Mouse (Mus musculus): ENCODE results near the gene Pik3ip1. TPM values are rescaled to one million over a fixed set of nuclear protein-coding genes. Genes with fewer than 3 reads are reported as not detected.
A peak's percentile ranks its signal among the peaks of the same experiment; 100 is the strongest.

Pik3ip1 gene
- total RNA-seq, 2 experiments from 2014 or later = 8.0 to 12.7 TPM

DNA sequence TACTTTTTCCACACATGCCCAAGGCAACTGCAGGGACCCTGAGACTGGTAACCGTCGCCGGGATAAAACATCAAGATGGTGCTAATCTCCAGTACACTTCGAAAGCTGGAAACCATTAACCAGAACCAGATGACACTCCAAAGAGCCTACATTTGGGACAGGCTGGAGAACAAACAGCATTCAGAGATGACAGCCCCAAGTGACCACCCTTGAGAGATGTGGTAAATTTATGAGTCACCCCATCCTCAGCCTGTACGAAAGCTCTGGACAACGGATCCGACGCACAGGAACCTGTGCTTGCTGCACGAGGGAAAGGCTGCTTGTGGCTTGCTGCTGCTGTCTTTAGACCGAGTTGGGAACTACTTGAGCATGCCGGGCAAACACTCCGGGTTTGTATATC is 44.5 kb downstream of the Pik3ip1 start:
- no peak for DNase-seq

DNA sequence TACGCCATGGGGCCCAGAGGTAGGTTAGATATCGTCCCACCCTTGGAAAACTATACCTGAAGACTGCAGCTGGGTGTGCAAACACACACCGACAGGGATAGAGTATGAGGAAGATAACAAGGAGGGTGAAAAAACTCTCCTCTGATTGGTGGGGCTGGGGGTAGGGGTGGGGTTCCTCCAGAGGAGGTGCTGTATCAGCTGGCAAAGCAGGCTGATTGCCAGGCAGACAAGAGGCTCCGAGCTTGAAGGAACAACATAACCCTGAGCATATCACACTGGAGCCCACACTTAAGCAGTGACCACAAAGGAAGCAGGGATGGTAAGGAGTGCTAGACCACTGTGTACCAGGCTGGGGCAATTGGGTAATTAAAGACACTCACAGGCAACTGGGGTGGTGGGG is 49.2 kb downstream of the Pik3ip1 start:
- DNase-seq = no peak

DNA sequence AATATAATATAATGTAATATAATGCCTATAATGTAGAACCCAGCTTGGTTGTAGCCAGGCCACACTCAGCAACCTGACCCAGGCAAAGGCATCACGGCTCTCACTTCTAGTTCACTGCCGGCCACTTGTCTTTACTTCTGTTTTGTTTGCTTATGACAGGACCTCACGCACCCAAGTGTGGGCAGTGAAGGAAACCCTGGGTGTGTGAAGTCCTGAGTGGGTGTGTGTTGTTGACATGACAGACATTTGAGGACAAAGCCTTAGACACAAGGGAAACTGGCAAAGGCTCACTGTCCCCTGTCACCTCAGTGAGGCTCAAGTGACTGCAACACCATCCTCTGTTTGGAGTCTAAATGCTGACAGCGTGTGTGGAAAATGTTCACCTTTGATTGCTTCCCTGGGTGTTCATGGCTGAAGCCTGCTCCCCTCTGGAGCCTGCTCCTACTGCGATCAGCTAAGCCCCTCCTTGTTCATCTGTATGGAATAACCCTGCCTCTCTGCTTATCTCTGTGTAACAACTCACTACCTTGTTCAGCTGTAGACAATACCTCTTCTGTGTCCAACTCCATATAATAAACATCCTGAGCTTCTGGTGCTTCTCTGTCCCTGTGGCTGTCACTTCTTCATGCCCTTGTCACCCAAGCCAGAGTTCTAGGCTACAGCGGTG is 51.1 kb downstream of the Pik3ip1 start:
- no peak for DNase-seq

DNA sequence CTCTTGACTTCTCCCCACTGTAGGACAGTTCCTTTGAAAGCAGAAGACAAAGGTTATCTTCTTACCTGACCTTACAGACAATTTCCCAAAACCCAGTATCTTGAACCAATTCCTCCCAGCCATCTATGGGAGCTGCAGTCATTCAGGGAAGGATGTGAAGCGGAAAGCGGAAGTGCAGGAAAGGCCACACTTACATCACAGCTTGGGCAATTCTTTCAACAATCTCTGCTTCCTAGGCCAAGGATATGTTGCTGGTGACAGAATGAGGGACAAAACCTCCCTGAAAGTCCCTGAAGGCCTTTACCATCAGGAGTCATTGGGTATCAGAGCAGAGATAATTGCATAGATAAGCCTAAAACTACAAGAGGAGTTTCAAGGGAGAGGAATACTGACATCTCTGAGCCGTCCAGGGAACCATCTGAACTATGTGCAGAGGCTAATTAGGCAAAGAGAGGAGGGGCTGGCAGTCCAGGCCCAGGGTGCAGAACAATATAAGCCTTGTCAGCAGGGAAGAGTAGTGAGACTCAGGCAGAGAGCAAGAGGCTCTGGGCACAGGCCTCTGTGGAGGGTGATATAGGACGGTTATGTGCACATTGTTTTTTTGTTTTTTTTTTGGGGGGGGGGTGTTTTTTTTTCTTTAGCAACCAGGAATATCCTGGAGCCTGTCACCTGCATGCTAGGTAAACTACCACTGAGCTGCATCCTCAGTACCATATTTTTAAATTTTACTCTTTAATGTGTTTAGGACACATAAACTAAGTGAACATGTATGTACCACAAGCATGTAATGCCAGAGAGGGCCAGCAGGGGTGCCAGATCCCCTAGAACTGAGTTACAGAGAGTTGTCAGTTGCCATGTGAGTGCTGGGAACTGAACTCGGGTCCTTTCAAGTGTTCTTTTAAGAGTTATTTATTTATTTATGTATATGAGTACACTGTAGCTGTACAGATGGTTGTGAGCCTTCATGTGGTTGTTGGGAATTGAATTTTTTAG is 52.7 kb downstream of the Pik3ip1 start:
- DNase-seq = no peak

DNA sequence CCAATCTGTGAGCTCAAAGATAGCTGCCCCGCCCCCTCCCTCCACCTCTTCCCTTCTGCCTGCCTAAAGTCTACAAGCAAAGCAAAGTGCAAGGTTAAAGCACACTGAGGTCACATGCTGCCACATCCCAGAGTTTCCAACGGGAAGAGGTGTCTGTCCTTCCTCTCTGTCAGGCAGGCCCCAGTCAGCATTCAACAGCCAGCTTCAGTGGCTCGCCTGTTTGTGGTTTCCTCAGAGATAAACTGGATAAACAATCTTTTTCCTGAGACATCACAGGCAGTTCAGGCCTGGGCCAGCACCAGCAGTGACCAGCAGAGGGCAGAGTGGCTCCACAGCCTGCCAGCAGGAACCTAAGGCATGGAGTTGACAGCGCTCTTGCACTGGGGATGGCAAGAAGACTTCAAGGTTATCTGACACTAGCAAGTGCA is 56.8 kb downstream of the Pik3ip1 start:
- peak; percentile 91 to 92 for DNase-seq

DNA sequence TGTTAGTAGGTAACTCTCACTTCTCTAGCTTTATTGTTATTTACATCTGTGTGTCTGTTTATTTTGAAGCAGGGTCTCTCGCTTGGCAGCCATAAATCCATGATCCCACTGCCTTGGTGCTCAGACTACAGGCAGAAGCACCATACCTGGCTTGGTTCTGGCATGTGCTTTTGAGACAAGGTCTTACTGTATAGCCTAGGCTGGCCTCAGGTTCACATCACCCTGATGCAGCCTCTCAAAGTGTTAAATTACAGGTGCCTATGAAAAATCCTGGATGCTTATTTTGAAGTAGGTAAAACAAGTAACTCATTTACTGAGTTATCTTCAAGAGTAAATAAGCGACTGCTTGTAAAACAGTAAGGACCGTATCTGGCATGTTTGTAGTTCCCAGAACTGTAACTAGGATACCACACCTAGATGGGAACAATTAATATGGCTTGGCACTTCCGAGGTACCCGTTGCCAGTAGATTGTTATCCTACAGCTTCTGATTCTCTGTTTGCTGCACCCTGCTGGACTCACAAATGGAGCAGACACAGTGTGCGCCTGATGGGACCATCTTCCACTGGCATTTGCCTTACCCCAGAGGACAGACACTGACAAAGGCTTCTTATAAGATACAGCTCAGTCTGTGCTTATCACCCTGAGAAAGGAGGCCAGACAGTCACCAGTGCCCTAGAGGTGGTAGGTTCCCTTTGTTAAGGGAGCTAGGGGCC is 57.4 kb downstream of the Pik3ip1 start:
- no peak for DNase-seq

DNA sequence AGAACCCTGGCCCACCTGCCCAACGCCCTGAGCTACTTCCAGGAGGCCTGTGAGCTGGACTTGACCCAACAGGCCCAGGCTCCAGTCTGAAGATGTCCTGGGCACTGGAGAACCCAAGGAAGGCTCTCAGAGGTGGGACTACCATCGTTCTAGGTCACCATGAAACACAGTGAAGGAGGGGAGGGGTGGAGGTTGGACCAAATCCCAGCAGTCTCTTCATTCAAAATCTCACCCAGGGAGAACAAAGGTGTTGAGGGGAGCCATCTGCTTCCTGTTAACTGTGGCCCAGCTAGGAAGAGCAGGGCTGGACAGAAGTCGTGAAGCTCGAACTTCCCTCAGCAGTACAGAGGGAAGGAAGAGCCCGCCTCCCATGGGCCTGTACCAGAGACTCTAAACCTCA is 59.8 kb downstream of the Pik3ip1 start:
- no peak for DNase-seq

DNA sequence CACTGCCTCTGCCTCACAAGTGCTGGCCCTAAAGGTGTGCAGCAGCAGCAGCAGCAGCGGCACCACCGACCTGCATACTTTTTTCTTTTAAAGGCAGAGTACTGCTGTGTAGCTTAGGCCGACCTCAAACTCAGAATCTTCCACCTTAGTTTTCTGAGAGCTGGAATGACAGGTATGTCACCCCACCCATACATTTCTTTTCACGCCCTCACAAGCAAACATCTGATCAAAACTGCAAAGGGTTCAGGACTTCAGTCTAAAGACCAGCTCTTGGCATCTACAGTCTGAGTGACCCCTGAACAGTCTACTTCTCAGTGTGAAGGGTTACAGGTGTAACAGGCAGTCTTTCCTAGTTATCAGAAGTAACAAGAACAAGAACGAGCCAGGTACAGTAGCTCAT is 60.6 kb downstream of the Pik3ip1 start:
- DNase-seq = no peak

DNA sequence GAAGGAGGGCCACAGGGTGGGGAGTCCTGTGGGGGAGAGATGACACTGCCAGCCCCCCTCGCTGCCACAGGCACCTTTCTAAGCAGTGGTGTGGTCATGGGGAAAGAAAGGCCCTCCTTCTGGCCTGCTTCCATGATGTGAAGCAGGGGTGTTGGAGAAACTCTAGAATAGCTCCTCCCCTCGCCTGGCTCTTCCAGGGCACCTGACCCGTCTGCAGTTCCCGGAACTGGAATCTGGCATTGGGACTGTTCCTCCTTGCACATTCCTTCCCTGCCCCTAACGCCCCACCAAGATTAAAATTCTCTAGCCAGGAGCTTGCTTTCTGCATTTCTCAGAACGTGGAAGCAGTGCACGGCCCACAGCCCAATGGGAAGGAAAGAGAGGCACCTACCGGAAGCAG is 62.3 kb downstream of the Pik3ip1 start:
- DNase-seq = no peak

Other genes with a start within 250 kb of the Pik3ip1 start
- gene Sfi1, start 136.9 kb upstream of the Pik3ip1 start, total RNA-seq (2021) = 10 to 100 TPM; 47.9 to 50.9 TPM
- 10 to 100 TPM; 47.9 to 55.2 TPM for gene Eif4enif1, start 128.0 kb upstream of the Pik3ip1 start, total RNA-seq (2021)
- gene Drg1, start 64.0 kb upstream of the Pik3ip1 start, total RNA-seq (2021) = 100 to 1,000 TPM; 100 to 113 TPM
- gene Patz1, start 41.5 kb upstream of the Pik3ip1 start, total RNA-seq (2021) = 10 to 100 TPM; 25.5 to 37.1 TPM
- 10 to 100 TPM; 15.6 to 25.4 TPM for gene Limk2, start 78.8 kb downstream of the Pik3ip1 start, total RNA-seq (2021)
- 10 to 100 TPM; 30.8 to 42.9 TPM for gene Rnf185, start 122.0 kb downstream of the Pik3ip1 start, total RNA-seq (2021)
- gene Pla2g3, start 157.9 kb downstream of the Pik3ip1 start, total RNA-seq (2021) = under 1 TPM in 1 of 2 experiments, not detected in 1; 0.20 TPM
- gene Inpp5j, start 174.4 kb downstream of the Pik3ip1 start, total RNA-seq (2021) = under 1 TPM; 0.66 to 0.76 TPM
- 10 to 100 TPM; 32.7 to 34.8 TPM for gene Selenom, start 184.3 kb downstream of the Pik3ip1 start, total RNA-seq (2021)
- gene Smtn, start 210.2 kb downstream of the Pik3ip1 start, total RNA-seq (2021) = 10 to 100 TPM; 44.9 to 71.7 TPM

All from adrenal gland, postnatal 36 days (tissue).